Mouse (Mus musculus) bone marrow, adult 2 months (tissue): ENCODE data around the gene Ptpa.

ENCODE experiments used
- CTCF ChIP-seq: fragments of 200-500 bp; IDR thresholded peaks from 2 replicates; pipeline ENCODE4 v1.5.1; 2011; ENCODE audit warnings: low read length, control low read depth; ENCODE audit not compliant: control insufficient read depth, insufficient read depth
- POLR2A ChIP-seq: fragments of 200-500 bp; IDR thresholded peaks from 2 replicates; pipeline ENCODE4 v1.6.1; 2011; ENCODE audit warnings: low read depth, mild to moderate bottlenecking, control low read depth, low read length, borderline replicate concordance; ENCODE audit not compliant: control insufficient read depth

DNA sequence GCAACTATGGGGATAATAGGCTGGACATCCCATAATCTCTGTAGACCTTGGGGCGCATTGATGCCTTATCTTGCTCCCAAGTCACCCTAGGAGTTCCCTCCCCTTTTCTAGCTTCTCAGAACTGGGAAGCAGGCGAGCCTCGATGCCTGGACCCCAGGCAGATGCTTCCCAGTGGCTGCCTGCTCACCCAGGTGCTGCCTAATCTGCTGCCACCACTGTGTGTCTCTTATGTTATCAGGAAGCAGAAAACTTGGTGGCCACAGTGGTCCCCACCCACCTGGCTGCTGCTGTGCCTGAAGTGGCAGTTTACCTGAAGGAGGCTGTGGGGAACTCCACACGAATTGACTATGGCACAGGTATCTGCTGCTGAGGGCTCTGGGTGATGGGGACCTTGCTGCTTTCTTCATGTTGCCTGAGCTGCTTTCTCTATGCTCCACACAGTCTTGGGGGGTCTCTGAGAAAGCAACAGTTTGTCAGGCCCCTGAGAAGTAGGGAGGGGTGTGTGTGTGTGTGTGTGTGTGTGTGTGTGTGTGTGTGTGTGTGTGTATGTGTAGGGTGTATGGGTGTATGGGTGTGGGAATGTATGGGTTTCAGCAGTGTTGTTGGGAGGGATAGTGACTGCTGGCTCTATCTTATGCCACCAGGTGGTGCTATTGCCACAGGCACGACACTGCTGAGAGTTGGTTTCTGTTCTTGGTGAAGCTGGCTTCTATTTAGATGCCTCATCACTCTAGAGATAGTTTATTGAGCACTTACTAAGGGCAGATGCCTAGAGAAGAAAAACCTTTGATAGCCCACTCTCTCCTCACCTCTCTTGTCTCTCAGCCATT, 19.7 kb downstream of the Ptpa start:
- TF ChIP-seq POLR2A (no peak), CTCF (peak; percentile 99)
